Mouse (Mus musculus) olfactory bulb, adult 2 months (tissue): ENCODE data around the gene Car14.

Source experiments
- CTCF ChIP-seq: fragments of 200-500 bp; IDR thresholded peaks from 2 replicates; pipeline ENCODE4 v1.5.1; 2012; ENCODE audit warnings: low read depth, mild to moderate bottlenecking, low read length, moderate library complexity; ENCODE audit not compliant: insufficient read depth
- POLR2A ChIP-seq: fragments of 200-500 bp; IDR thresholded peaks from 2 replicates; pipeline ENCODE4 v1.6.1; 2012; ENCODE audit warnings: mild to moderate bottlenecking, low read depth, low read length, moderate library complexity; ENCODE audit not compliant: insufficient read depth

DNA sequence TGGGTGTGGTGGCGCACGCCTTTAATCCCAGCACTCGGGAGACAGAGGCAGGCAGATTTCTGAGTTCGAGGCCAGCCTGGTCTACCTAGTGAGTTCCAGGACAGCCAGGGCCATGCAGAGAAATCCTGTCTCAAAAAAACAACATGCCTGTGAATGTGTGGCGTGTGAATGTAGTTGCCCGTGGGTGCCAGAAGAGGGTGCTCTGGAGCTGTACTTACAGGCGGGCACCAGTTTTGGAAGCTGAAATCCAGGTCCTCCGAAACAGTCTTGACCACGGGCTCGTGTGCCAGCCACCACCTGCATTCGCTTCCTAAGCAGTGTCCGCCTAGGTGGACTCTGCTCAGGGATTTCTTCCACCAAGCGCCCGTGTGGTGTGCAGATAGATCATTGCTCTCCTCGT, 34.3 kb upstream of the Car14 start:
- no peak for TF ChIP-seq POLR2A
- no peak for TF ChIP-seq CTCF
